Mouse (Mus musculus) kidney, adult 2 months (tissue): Measurements from ENCODE around the gene Mfsd4b1.

Experiments
- CTCF ChIP-seq: fragments of 200-500 bp; conservative IDR thresholded peaks from 2 replicates; pipeline ENCODE4 v1.5.1; 2011; ENCODE audit warnings: low read depth, mild to moderate bottlenecking, control low read depth, low read length, moderate library complexity, mixed read lengths; ENCODE audit not compliant: insufficient read depth, insufficient read length
- POLR2A ChIP-seq: fragments of 200-500 bp; IDR thresholded peaks from one replicate; pipeline ENCODE4 v1.6.1; 2011; ENCODE audit warnings: low read depth, low read length, control low read depth

- TF ChIP-seq POLR2A (no peak), CTCF (no peak)
These were observed 4.7 kb downstream of the Mfsd4b1 start for GRCm38 (mm10) chr10:40020401-40020800.
